Comparison of ENCODE assay signal across 29 mouse cellular contexts in genomic region chr1:153953232-153953631, GRCm38 (mm10). TPM values are rescaled to one million over a fixed set of nuclear protein-coding genes. Genes with fewer than 3 reads are reported as not detected.
DNase-seq lines count a peak whose midpoint lies in the region; ATAC-seq and TF ChIP-seq lines count a peak whose summit lies in the region.
"Had no signal": no experiment of that assay in that cellular context is flagged by ENCODE, and none has a peak within 500 bp of the region (broad histone marks: within the 10 kb centered on the region; RNA-seq: fewer than 3 reads in every experiment).

No protein-coding gene starts in this region.

- whole genome bisulfite sequencing in midbrain, embryonic 16.5 days: 89% methylated on average over 9 of the region's 9 CpGs

- TF ChIP-seq CTCF in left cerebral cortex, adult 2 months (IDR thresholded peaks at IDR 0.05): no peak

- peak overlapping the region; percentile 42 for H3K27ac ChIP-seq in left cerebral cortex, adult 2 months
- no peak overlapping the region for H3K27ac ChIP-seq in midbrain, embryonic 16.5 days (ENCODE audit: low read length)
- H3K27ac ChIP-seq: forebrain, embryonic 15.5 days; hindbrain, embryonic 12.5 days; liver, embryonic 13.5 days; macrophage; neural tube, embryonic 12.5 days had no signal

- no peak overlapping the region for H3K4me3 ChIP-seq in left cerebral cortex, adult 2 months
- H3K4me3 ChIP-seq in midbrain, embryonic 16.5 days (ENCODE audit: low read depth, low read length): no peak overlapping the region
- H3K4me3 ChIP-seq: forebrain, embryonic 15.5 days; hindbrain, embryonic 12.5 days; liver, embryonic 13.5 days; myocyte; neural tube, embryonic 12.5 days had no signal

- no peaks in the 10 kb centered on the region for H3K36me3 ChIP-seq in midbrain, embryonic 16.5 days (ENCODE audit: control insufficient read depth, insufficient read depth, low read length)
- H3K36me3 ChIP-seq: forebrain, embryonic 15.5 days; G1E; hindbrain, embryonic 12.5 days; liver, embryonic 13.5 days; neural tube, embryonic 12.5 days had no signal

- H3K9me3 ChIP-seq in midbrain, embryonic 16.5 days (replicated peaks; ENCODE audit: control insufficient read depth, low read length, poor library complexity, severe bottlenecking): no peaks in the 10 kb centered on the region
- H3K9me3 ChIP-seq: forebrain, embryonic 15.5 days; G1E; hindbrain, embryonic 12.5 days; liver, embryonic 13.5 days; neural tube, embryonic 12.5 days had no signal

- no peaks in the 10 kb centered on the region for H3K4me1 ChIP-seq in midbrain, embryonic 16.5 days (ENCODE audit: control insufficient read depth, insufficient read depth, low read length)
- H3K4me1 ChIP-seq: forebrain, embryonic 15.5 days; hindbrain, embryonic 12.5 days; neural tube, embryonic 12.5 days had no signal

- H3K4me2 ChIP-seq in midbrain, embryonic 16.5 days (ENCODE audit: low read length): no peak overlapping the region
- H3K4me2 ChIP-seq: forebrain, embryonic 15.5 days; hindbrain, embryonic 12.5 days; liver, embryonic 13.5 days; midbrain, embryonic 11.5 days; neural tube, embryonic 12.5 days had no signal

- H3K27me3 ChIP-seq in midbrain, embryonic 16.5 days (ENCODE audit: control insufficient read depth, insufficient read depth, low read depth, low read length): no peaks in the 10 kb centered on the region
- H3K27me3 ChIP-seq: CH12.LX; forebrain, embryonic 15.5 days; hindbrain, embryonic 12.5 days; liver, embryonic 13.5 days; neural tube, embryonic 12.5 days had no signal

- DNase-seq in left cerebral cortex, adult 2 months (ENCODE audit: extremely low spot score in 1 of 2, low spot score in 2 of 2): peak in 1 of 2 experiments; percentile 31
- no peak for DNase-seq in left cerebral cortex, postnatal 4 days
- DNase-seq in 416B (ENCODE audit: low read depth): peak; percentile 11
- no peak for DNase-seq in adrenal gland, postnatal 4 days (ENCODE audit: low spot score in 2 of 2)
- DNase-seq: adrenal gland, postnatal 10 days; cerebellum, adult 18-20 months; cerebellum, postnatal 10 days; heart, postnatal 14 days; kidney, adult 9 months; kidney, postnatal 10 days; layer of hippocampus, adult 9-11 months; liver, embryonic 13.5 days; lung, adult 2 months; lung, postnatal 10 days; thymus, adult 18-20 months; thymus, postnatal 36 days had no signal

- ATAC-seq in common myeloid progenitor, adult 5-6 weeks (replicated peaks; ENCODE audit: low read depth, poor library complexity, severe bottlenecking): peak; percentile 77
- ATAC-seq in megakaryocyte progenitor cell, adult 5-6 weeks (replicated peaks; ENCODE audit: poor library complexity): peak; percentile 83
- ATAC-seq in midbrain, embryonic 16.5 days: no peak
- ATAC-seq: forebrain, embryonic 15.5 days; intestine, postnatal 0 days; Patski had no signal

- no peak overlapping the region for H3K9ac ChIP-seq in midbrain, embryonic 16.5 days (ENCODE audit: low read depth, low read length)
- H3K9ac ChIP-seq: forebrain, embryonic 15.5 days; hindbrain, embryonic 12.5 days; liver, embryonic 13.5 days; neural tube, embryonic 12.5 days had no signal

- intact Hi-C loops in left cerebral cortex, adult 2 months (cut with DNase I): no loop called here
- intact Hi-C loops in left cerebral cortex, postnatal 4 days (cut with DNase I): no loop called here

RNA-seq across cellular contexts. Expression of gene Teddm2, which starts 53.2 kb away (rescaled TPM):
- total RNA-seq in left cerebral cortex, adult 2 months (2021): 1 to 10 TPM; 3.4 to 3.9 TPM
- 1 to 10 TPM; 2.1 to 3.5 TPM for total RNA-seq in left cerebral cortex, postnatal 4 days (2021)
- total RNA-seq in common myeloid progenitor, adult 5-6 weeks (2017): 0.18 and 0.29 TPM in 2 replicates
- 0.05 and 0.10 TPM in 2 replicates for total RNA-seq in megakaryocyte progenitor cell, adult 5-6 weeks (2015)
- total RNA-seq in megakaryocyte progenitor cell, adult 5-6 weeks (2017): 0.24 TPM in 1 of 2 replicates, not detected in the other
- total RNA-seq in adrenal gland, postnatal 4 days (2021): 1 to 10 TPM; 1.0 to 1.4 TPM
- 0.96 and 1.3 TPM in 2 replicates for polyA plus RNA-seq in midbrain, embryonic 16.5 days (2015; fragmentation: Nextera tagmentation; extraction: Ambion mirVana)

RNA-seq across cellular contexts. Expression of gene Glul, which starts 53.5 kb away (rescaled TPM):
- total RNA-seq in left cerebral cortex, adult 2 months (2021): 1,000 to 10,000 TPM; 1,896 to 2,040 TPM
- 100 to 1,000 TPM; 359 to 362 TPM for total RNA-seq in left cerebral cortex, postnatal 4 days (2021)
- 72.4 and 94.7 TPM in 2 replicates for total RNA-seq in common myeloid progenitor, adult 5-6 weeks (2017)
- total RNA-seq in megakaryocyte progenitor cell, adult 5-6 weeks (2015): 32.1 and 35.2 TPM in 2 replicates
- 46.2 and 55.2 TPM in 2 replicates for total RNA-seq in megakaryocyte progenitor cell, adult 5-6 weeks (2017)
- total RNA-seq in adrenal gland, postnatal 4 days (2021): 100 to 1,000 TPM; 455 to 494 TPM
- 145 and 159 TPM in 2 replicates for polyA plus RNA-seq in midbrain, embryonic 16.5 days (2015; fragmentation: Nextera tagmentation; extraction: Ambion mirVana)
